Mouse (Mus musculus) heart, postnatal 0 days (tissue): ENCODE results near the gene Olfml1.

Experiments used
- CTCF ChIP-seq: IDR thresholded peaks from 2 replicates; pipeline ENCODE4 v1.5.1; 2016; ENCODE audit warnings: antibody characterized with exemption, control low read depth, low read depth
- EP300 ChIP-seq: IDR thresholded peaks from 2 replicates; pipeline ENCODE4 v1.6.1; 2016; ENCODE audit warnings: antibody characterized with exemption, low read depth

DNA sequence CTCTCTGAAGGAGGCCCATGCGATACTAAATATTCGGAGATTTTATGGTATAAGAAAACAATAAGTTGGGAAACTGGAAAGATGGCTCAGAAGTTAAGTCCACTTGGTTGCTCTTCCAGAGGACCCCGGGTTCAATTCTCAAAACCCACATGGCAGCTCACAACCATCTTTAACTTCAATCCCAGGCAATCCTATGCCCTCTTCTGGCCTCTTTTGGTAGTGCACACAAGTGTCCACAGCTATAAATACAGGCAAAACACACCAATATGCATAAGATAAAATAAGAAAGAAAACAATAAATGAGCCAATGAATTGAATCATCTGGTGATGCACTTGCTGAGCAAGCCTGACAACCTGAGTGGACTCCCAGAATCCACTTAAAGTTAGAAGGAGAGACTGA lies 11.3 kb upstream of the Olfml1 start:
- TF ChIP-seq CTCF (peak; percentile 31; the same call in 1 of the 2 replicates), EP300 (no peak)
